Mouse (Mus musculus) left cerebral cortex, postnatal 14 days (tissue): ENCODE data around the gene Tsen54. TPM values are rescaled to one million over a fixed set of nuclear protein-coding genes. Genes with fewer than 3 reads are reported as not detected.

Source experiments
- DNase-seq, 2 experiments: peaks; one replicate each; pipeline ENCODE4 v3.0.0; 2021 to 2022; ENCODE audit warnings: low spot score in 2 of 2, mixed read lengths in 1 of 2
- intact Hi-C: fragments of 180-260 bp; cut with DNase I; formaldehyde crosslinking; loops from one replicate; pipeline ENCODE4 v1.15.1; 2025
- total RNA-seq, 2 experiments: library from RNA; stranded (reverse); gene quantifications; 2 replicates each; pipeline ENCODE4 v1.2.3; 2021

The Tsen54 gene
- total RNA-seq, 2 experiments from 2014 or later = 12.7 to 15.3 TPM

DNA sequence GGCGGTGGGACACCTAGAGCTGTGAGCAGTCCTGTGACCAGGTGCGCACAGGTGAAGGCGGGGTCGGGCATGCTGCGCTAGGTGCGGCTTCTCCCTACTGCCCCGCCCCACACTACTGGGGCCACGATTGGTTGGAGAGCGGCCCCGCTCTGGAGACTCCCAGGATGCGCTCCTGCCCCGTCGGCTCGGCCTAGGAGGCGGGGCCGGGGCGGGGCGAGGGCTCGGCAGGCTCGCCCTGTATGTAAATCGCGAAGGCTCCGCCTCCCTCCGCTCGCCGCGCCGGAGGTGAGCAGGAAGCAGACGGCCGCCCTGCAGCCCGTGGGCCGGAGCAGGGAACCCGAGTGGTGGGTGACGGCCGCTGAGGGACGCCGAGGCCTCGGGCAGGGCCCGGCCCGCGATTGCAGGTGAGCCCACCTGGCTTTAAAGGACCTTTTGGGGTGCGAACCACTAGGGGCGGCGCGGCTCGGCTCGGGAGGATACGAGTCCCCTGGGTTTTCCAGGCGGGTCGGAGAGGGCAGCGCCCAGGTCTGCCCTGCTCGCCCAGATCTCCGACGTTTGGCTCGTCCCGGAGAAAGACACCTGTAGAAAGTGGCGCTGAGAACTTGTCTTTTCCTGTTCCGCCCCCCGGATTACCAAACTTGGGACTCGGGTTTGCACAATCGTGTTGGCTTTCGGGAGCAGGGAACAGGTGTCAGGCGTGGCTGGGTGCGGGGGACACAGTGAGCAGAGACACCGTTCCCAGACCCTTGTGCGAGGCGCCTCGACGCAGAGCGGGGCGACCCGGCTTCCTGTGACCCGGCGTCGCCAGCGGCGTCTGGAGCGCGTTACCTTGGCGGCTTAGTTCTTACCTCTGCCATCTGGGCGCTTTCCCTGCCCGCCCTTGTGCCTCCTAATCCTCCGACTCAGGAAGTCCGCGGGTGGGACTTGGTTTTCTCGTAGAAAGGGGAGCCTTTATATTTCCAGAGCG is 9.5 kb downstream of the Tsen54 start, which contains the start of gene Llgl2:
Gene Llgl2, plus strand, starts transcription at position 276 of the 967 bp plus-strand sequence.
- DNase-seq = peak in 1 of 2 experiments; percentile 63
- intact Hi-C loops = no loop called here

DNA sequence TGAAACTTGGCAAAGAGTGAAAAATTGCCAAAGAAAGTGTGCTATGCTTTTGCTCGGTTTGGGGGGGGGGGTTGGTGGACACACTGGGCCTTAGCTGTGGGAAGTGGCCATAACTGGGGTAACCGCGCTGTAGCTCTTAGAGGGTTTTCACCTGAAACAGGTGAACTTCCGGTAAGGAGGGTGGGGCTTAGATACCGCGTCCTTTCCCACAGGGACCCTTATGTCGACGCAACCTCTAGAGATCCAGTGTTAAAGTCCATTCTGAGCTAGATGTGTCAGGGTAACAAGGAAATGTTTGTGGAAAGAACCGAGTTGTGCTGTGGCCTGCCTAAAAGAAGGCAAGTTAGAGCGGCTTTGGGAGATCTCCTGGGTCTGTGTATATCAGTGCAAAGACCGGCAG is 10.3 kb downstream of the Tsen54 start:
- intact Hi-C loops = no loop called here
- no peak for DNase-seq

DNA sequence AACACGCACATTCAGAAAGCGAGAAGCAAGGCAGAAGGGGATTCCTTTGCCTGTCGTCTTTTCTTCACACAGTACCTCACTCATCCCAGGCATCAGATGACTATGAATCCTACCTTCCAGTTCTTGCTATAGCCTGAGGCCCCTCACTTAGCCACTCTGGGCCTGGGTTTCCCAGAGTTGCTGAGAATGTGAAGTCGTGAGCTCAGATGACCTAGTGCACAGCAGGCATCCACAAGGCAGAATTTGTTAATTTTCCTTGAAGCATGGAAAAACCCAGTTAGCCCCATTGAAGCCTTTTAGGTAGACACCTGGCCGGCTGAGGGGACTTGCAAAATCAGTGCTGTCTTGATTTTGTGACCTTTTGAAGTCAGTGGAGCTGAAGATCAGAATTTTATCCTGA is 12.0 kb downstream of the Tsen54 start:
- DNase-seq = no peak
- intact Hi-C loops = no loop called here

DNA sequence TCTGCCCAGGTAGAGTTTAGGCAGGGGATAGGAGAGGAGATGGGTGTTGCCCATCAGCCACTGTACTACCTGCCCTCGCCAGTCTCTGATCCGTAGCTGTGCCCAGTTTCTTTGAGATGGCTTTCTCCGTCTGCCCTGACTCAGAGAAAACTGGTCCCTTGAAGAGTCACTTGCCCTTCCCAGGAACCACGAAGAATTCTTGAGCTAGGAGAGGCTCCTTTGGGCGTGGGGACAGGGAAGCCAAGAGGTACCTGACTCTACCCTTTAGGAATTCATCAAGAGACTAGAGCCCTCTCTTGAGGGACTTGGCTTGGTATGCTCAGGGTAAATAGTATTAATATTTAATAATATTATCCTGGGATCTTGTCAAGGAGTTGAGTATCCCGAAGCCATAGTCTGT is 13.1 kb downstream of the Tsen54 start:
- intact Hi-C loops = no loop called here

DNA sequence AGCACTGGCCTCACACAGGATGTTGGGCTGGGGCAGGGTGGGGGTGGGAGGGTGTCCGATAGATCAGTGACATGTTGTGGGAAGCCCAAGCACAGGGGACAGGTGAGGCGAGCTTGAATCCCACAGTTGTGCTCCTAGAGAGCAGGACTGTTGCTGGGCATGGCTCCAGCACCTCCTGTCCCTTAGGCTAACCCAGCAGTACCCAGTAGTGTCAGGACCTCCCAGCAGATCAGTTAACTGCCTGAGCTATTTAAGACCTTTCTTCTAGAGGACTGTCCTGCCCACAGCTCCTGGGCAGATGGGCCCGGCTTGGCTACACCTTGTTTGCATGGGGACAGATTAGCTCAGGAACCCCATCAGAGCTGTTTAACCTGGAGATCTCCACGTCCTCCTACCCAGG is 14.5 kb downstream of the Tsen54 start:
- no peak for DNase-seq
- intact Hi-C loops = no loop called here

More for the DNA sequence above, 13.1 kb downstream of the Tsen54 start:
- DNase-seq = no peak

DNA sequence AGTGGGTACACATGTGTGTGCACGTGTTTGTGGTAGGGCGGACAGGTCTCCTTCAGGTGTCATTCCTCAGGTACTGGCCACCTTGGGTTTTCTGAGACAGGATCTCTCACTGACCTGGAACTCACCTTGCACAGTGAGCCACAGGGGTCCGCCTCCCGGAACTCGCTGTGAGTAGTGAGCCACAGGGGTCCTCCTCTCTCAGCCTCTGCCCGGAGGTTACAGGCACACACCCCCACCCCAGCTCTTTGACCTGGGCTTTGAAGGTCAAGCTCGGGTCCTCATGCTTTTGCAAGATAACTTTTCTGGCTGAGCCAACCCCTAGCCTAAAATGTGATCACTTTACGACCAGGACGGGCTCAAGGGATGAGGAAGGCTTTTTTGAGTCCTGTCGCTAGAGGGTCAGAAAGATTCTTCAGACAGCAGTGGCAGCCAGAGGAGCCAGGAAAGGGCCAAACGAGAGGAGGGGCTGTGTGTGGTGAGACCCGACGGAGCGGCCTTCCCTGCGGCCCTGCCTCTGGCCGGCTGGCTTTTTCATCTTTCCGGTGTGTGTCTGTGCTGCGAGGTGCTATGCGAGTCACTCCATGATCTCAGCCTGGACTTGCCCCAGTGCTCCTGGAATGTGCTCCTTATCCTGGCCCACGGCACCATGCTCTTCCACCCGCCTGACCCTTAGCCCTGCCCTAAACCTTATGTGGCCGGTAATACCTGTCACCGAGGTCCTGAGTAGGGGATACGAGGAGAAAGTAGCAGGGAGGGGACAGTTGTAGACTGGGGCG is 16.2 kb downstream of the Tsen54 start:
- intact Hi-C loops = no loop called here
- DNase-seq = no peak

DNA sequence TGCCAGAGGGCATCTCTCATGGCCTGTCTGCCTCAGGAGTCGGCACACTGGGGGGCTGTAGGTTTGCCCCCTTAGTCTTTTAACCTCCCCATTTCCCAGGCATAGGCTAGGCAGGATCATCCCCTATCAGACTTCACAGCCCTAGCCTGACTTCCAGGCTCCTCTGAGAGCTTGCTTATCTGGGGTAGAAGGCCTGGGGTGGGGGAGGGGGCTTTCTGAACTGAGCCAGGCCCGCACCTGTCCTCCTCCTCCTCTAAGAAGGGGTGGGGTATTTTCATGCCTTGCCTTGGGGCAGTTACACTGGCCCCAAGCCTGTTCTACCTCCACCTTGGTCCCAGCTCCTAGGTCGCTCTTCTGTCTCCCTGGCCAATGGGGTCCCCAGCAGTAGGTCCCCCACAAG is 17.0 kb downstream of the Tsen54 start:
- intact Hi-C loops = no loop called here
- DNase-seq = no peak

DNA sequence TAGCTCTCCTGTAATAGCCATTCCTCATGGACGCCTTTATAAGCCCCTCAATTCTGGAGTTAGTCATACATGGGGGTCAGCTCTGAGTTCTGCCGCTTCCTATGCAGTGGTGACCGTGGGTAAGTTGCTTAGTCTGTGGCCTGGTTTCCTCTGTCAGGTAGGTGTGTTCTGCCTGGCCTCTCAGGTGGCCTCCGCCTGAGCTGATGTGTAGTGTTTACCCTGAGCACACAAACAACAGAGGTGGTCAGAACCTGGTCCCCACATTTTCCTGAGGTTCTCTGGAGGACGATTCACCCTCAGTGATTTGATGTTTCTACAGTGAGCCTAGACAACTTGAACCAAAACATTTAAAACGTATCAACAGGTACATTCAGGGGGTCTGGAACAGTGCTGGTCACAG is 17.5 kb downstream of the Tsen54 start:
- intact Hi-C loops = no loop called here
- DNase-seq = no peak

DNA sequence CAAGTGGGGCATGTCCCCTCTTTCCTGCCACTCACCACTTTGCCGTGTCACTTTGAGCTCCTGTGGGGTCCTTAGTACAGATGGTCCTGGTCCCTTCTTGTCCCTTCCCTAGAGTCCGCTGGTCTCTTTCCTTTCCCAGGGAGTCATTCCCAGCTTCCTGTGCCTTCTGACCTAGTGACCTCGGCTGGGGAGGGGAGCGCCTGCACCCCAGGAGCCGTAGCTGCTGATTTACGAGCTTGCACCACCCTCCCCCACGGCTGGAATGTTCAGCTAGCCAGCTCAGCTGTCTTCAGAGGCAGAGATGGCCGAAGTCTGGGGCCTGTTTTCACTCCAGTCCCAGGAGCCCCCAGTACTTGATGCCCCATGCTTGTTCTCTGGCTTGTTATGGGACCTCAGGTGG is 18.0 kb downstream of the Tsen54 start:
- no peak for DNase-seq
- intact Hi-C loops = no loop called here

DNA sequence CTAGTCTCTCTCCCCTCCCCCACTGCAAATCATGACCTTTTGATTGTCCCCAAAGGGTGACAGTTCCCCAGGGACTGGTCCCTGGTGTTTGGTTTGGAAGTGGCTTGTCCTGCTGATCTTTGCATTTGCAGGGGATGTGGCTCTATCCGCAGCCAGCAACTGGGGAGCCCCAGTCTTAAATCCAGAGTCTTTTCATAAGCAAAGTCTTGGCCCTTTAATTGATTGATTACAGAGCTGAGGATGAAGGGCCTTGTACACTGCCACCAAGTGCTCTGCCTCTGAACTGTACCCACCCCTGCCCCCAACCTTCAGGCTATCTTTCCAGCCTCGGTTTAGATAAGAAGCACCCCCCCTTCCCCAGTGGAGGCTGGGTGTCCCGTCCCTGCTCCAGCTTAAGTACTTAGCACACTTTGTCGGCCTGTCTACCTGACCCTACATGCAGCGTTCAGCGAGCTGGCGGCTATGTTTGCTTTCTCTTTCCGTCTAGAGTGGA is 18.5 kb downstream of the Tsen54 start:
- intact Hi-C loops = no loop called here
- DNase-seq = no peak

DNA sequence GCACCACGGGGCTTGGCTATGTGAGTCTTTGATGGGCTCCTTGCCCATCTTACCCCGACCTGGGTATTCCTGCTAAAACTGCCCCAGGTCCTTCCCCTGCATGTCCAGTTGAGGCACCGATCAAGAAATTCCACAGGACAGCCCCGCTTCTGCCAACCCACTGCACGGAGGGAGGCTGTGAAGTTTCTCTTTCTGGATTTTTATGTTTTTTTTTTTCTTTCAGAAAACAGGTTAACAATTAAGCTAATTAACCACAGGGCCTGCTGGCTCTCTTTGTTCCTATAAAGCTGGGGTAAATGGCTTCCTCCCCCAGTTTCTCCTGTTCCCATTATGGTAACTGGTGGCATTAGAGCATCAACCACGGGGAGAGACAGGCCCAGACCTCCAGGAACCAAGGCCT is 19.5 kb downstream of the Tsen54 start:
- intact Hi-C loops = no loop called here
- no peak for DNase-seq

DNA sequence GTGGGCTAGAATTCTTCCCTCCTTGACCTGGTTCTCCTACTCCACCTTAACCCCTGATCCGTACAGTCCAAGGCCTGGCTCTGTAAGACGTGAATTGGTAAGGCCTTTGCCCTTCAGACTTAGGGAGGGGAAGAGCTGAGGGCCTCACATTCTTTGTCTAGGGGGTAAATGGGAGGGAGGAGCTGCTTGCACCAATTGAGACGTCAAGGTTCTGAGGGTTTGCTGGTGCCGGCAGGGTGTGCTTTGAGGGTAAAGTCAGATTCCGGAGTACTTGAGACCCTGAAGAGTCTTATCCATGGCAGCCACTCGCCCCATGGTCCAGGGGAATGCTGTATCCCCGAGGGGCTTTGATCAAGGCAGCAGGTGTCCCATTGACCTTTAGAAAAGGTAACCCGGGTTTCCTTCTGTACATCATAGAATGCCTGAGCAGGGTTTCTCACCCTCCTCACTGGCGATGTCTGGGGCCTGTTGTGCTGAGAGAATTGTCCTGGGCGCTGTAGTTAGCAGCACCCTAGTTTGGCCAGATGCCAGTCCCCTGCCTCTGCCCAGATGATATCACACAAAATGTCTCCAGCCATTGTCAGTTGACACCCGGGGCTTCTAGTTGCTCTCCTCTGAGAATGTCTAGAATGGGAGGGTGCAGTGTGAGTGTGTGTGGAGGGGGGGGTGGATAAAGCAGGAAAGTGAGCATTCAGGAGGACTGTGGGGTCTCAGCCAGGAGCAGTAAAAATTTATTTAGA is 22.3 kb downstream of the Tsen54 start:
- DNase-seq = no peak
- intact Hi-C loops = no loop called here

DNA sequence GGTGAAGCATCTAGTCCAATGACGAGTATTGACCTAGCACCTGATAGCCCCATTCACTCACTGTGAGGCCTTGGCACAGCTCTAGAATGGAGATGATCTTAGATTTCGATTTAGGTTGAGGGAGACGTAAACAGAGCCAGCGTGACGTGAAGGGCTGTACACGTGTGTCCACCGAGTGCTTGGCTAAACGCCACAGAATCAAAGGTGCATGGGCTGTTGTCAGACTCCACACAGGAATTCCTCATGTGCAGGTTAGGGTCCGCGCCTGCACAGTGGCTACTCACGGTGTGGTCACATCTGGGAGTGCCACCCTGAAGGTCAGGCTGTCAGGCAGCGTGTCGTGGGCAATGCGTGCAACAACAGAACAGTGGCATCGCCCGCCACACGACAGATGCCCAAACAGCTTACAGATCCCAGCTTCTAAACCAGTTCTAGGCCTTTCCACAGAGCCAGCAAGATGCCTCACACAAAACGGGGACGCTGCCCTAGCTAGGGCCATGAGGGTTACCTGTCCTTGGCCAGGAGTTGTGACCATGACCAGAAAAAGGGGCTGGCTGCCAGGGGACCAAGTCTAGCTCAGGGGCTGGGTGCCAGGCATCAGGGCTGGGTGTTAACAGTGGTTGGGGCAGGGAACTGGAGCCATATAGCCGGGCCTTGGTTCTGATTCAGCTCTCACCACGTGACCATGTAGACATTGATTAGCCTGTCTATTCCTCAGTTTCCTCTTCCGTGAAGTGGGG is 23.3 kb downstream of the Tsen54 start:
- intact Hi-C loops = no loop called here
- no peak for DNase-seq

DNA sequence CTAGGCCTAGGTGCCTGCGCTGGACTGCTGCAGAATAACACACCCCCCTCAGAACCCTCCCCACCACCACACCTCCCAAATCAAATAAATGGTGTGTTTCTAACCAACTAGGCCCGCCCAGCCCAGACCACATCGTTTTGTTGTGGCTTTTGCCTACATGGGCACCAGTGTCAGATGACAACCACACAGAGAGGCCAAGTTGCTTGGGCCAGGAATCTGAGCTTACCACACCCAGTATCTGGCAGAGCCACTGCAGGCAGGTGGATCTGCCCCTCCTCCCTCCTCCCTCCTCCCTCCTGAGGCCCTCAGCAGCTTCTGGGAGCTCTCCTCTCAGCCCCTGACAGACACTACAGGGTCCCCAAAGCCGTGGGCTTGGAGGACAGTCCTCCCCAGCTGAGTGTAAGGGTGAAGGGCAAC is 24.4 kb downstream of the Tsen54 start:
- no peak for DNase-seq
- intact Hi-C loops = no loop called here

DNA sequence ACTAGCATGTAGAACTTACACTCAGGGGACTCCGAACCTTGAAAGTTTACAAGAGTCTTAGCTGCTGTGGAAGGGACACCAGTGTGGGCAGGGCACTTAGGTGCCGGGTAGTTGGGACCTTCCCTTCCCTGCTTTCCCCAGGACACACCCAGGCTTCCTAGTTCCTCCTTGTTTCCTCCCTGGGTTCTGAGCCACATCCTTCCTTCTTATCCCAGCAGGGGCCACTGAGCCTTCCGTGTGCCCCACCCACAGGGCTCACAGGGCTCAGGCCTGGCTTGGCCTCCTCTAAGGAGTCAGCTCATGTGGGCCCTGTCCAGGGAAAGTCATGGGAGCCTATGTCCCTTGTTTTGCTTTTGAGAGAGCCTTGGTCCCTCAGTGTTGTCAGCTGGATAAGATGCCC is 25.2 kb downstream of the Tsen54 start:
- intact Hi-C loops = no loop called here
- no peak for DNase-seq

DNA sequence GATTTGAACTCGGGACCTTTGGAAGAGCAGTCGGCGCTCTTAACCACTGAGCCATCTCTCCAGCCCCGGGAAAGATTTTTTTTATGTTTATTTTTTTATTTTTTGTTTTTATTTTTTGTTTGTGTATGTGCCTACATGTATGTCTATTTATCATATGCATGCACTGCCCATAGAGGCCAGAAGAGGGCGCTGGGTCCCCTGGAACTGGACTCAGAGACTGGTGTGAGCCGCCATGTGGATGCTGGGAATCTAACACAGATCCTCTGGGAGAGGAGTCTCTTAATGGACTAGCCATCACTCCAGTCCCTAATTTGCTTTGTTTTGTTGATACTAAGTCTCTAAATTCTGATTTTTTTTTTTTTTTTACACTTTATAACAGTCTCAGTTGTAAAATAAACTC is 26.5 kb downstream of the Tsen54 start:
- intact Hi-C loops = no loop called here
- no peak for DNase-seq

DNA sequence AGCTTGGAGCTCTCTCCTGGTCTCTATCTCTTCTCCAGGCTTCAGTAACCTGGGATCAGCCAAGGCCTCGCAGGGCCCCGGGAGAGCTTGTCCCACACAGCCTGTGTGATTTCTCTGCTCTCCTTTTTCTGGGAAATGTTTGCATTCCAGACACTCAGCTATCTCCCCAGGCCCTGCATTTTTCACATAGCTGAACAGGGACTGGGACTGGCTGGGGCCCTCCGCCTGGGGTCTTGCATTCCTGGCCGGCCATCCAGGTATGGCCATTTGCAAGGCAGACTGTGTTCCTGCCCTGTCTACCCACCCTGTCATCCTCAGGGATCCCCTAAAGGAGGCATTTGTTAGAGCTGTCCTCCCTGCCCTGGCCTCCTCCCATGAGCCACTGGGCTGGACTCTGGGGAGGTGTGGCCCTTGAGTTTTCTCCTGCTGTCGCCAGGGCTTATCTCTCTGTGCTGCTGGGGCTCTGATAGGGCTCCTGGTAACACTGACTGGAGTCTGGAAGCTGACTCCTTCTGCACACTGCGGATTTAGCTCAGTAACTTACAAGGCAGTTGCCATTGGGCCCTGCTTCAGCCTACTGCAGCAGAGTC is 27.5 kb downstream of the Tsen54 start:
- no peak for DNase-seq
- intact Hi-C loops = no loop called here

DNA sequence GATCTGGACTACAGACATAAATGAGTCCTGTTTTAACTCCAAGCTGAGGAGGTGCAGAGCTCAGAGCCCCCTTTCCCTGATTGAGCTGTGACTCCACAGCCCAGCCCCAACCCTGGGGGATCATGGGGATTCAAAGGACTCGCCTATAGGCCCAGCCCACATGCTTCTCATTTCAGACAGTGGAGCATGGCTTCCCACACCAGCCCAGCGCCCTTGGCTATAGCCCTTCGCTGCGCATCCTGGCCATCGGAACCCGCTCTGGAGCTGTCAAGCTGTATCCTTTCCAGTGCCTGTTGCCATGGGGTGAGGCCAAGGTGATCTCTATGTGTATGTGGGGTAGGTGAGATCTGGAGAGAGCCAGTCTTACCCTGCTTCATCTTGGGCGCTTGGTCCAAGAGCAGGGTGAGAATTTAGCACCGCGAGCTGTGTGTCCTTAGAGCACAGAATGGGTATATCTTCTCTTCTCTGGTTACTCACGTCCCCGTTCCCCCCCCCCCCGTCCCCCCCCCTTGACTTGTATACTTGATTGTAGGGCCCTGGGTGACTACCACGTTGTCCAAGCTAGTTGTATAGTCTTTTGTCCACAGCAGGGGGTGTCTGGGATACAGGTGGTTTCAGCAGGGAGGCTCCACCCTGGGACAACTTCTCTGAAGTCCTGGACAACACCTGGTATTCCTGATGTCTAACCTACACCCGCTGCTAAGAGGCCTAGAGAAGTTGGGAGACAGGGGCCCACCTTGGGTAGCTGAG is 28.8 kb downstream of the Tsen54 start:
- DNase-seq = no peak
- intact Hi-C loops = no loop called here
